Mouse (Mus musculus) cortical plate, adult 2 months (tissue): ENCODE results near the gene Sepsecs.
A peak's percentile ranks its signal among the peaks of the same experiment; 100 is the strongest.

ENCODE experiments used
- CTCF ChIP-seq: fragments of 200-500 bp; IDR thresholded peaks from 2 replicates; pipeline ENCODE4 v1.5.1; 2011; ENCODE audit warnings: mild to moderate bottlenecking, control low read depth, low read length; ENCODE audit not compliant: insufficient read depth; ENCODE audit errors: extremely low read depth
- POLR2A ChIP-seq: fragments of 200-500 bp; IDR thresholded peaks from 2 replicates; pipeline ENCODE4 v1.6.1; 2011; ENCODE audit warnings: mild to moderate bottlenecking, low read length, control low read depth; ENCODE audit not compliant: insufficient read depth; ENCODE audit errors: extremely low read depth

DNA sequence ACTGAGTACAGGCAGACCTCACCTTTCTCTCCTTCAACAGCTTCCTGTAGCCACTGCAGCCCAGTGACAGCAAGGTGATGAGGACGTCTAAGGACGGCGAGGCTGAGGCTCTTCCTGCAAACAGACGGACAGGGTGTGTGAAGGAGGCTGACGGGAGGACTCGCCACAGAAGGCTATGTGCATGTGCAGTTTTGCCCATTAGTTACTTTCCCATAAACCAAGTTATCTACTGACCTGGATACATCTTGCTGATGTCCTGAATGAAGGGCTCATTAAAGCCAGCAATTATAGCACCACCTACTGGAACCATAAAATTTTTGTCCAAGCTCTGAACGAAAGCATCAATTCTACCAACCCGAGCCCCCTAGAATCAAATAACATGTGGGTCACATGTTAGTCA is 13.5 kb downstream of the Sepsecs start:
- TF ChIP-seq CTCF (peak; percentile 17; the same call in 1 of the 2 replicates), POLR2A (no peak)
